Mouse (Mus musculus) embryonic facial prominence, embryonic 11.5 days (tissue): Measurements from ENCODE around the gene Olfr1295. TPM values are rescaled to one million over a fixed set of nuclear protein-coding genes. Genes with fewer than 3 reads are reported as not detected.

Experiments
- ATAC-seq: fragments of 200-750 bp; cut with Nextera tagmentation; replicated peaks from 2 replicates; pipeline ENCODE4 v1.8.0; 2017; ENCODE audit warnings: low read depth; ENCODE audit not compliant: insufficient number of reproducible peaks, low FRiP score, low TSS enrichment
- DNase-seq: peaks from one replicate; pipeline ENCODE4 v3.0.0-alpha.2; 2015; ENCODE audit warnings: low spot score
- H3K27ac ChIP-seq: fragments of 300-500 bp; sonication (generic); replicated peaks from 2 replicates; pipeline ENCODE4 v1.5.1; 2014; ENCODE audit warnings: mild to moderate bottlenecking, low read depth, low read length, control low read depth
- H3K27me3 ChIP-seq: fragments of 300-500 bp; sonication (generic); 2 replicates; pipeline ENCODE4 v1.6.1; 2014; ENCODE audit warnings: mild to moderate bottlenecking, low read length, moderate library complexity, mixed read lengths; ENCODE audit not compliant: control insufficient read depth, insufficient read depth
- H3K36me3 ChIP-seq: fragments of 300-500 bp; sonication (generic); replicated peaks from 2 replicates; pipeline ENCODE4 v1.6.1; 2014; ENCODE audit warnings: low read depth, mild to moderate bottlenecking, low read length, moderate library complexity, mixed read lengths; ENCODE audit not compliant: control insufficient read depth, insufficient read depth
- H3K4me1 ChIP-seq: fragments of 300-500 bp; sonication (generic); 2 replicates; pipeline ENCODE4 v1.6.1; 2014; ENCODE audit warnings: low read length, mixed read lengths; ENCODE audit not compliant: control insufficient read depth, insufficient read depth
- H3K4me2 ChIP-seq: fragments of 300-500 bp; sonication (generic); 2 replicates; pipeline ENCODE4 v1.6.1; 2014; ENCODE audit warnings: low read depth, mild to moderate bottlenecking, control low read depth, low read length, moderate library complexity
- H3K4me3 ChIP-seq: fragments of 300-500 bp; sonication (generic); 2 replicates; pipeline ENCODE4 v1.5.1; 2014; ENCODE audit warnings: low read depth, low read length, control low read depth
- H3K9ac ChIP-seq: fragments of 300-500 bp; sonication (generic); replicated peaks from 2 replicates; pipeline ENCODE4 v1.6.1; 2014; ENCODE audit warnings: mild to moderate bottlenecking, control low read depth, low read length
- H3K9me3 ChIP-seq: fragments of 300-500 bp; sonication (generic); replicated peaks from 2 replicates; pipeline ENCODE4 v1.6.1; 2016; ENCODE audit warnings: mild to moderate bottlenecking, low read length, inconsistent platforms, mixed read lengths; ENCODE audit not compliant: control insufficient read depth
- WGBS: fragments of 180-500 bp; shearing (Covaris S2); extraction: QIAGEN DNeasy Blood & Tissue Kit; methylation state at CpG from one replicate; pipeline ENCODE4 v1.1.7; 2014; 5-methylcytosine and 5-hydroxymethylcytosine counted together
- polyA plus RNA-seq: library from polyadenylated mRNA; unstranded; fragments of >200 nt; fragmentation: Nextera tagmentation; extraction: Ambion mirVana; gene quantifications from 2 replicates; pipeline ENCODE4 v1.2.1, GENCODE M21; 2014

Olfr1295 gene
- polyA plus RNA-seq, result not detected in 2 replicates

- Histone ChIP-seq H3K9me3 (no peaks in the 10 kb centered on the region), H3K4me1 (no peaks in the 10 kb centered on the region), H3K36me3 (no peaks in the 10 kb centered on the region), H3K4me2 (no peak within 1 kb of the TSS), H3K27ac (no peak within 1 kb of the TSS), H3K4me3 (no peak within 1 kb of the TSS), H3K9ac (no peak within 1 kb of the TSS), H3K27me3 (no peaks in the 10 kb centered on the region)
- ATAC-seq (no peak), DNase-seq (no peak)
These were observed at the start of gene Olfr1295 for GRCm38 (mm10) chr2:111569581-111569980. Olfr1295 (minus strand) TSS chr2:111569681.

- Histone ChIP-seq H3K27ac (no peak within 1 kb of the TSS), H3K4me1 (no peaks in the 10 kb centered on the region), H3K9ac (no peak within 1 kb of the TSS), H3K4me2 (no peak within 1 kb of the TSS), H3K27me3 (no peaks in the 10 kb centered on the region), H3K36me3 (no peaks in the 10 kb centered on the region), H3K4me3 (no peak within 1 kb of the TSS), H3K9me3 (no peaks in the 10 kb centered on the region)
- no peak for ATAC-seq
- WGBS, result 66% methylated on average over 1 of the region's 1 CpGs
- no peak for DNase-seq
These were observed 29.3 kb downstream of the Olfr1295 start, which contains the start of gene Olfr1294 for GRCm38 (mm10) chr2:111540191-111540590. Olfr1294 (minus strand) TSS chr2:111540291.

GRCm38 (mm10) chr2:111524903-111525302 lies 44.6 kb downstream of the Olfr1295 start, which contains the start of gene Olfr1293-ps:
Olfr1293-ps (plus strand) TSS chr2:111525203.
- DNase-seq (no peak), ATAC-seq (no peak)
- Histone ChIP-seq H3K4me2 (no peak within 1 kb of the TSS), H3K27me3 (no peaks in the 10 kb centered on the region), H3K9ac (no peak within 1 kb of the TSS), H3K4me1 (no peaks in the 10 kb centered on the region), H3K36me3 (no peaks in the 10 kb centered on the region), H3K9me3 (no peaks in the 10 kb centered on the region), H3K27ac (no peak within 1 kb of the TSS), H3K4me3 (no peak within 1 kb of the TSS)
- 85% methylated on average over 1 of the region's 1 CpGs for WGBS

GRCm38 (mm10) chr2:111517451-111517850 lies 52.0 kb downstream of the Olfr1295 start:
- H3K4me3 ChIP-seq, result no peak overlapping the region
- no peak overlapping the region for H3K4me2 ChIP-seq
- H3K4me1 ChIP-seq, result no peaks in the 10 kb centered on the region
- no peaks in the 10 kb centered on the region for H3K27me3 ChIP-seq
- no peaks in the 10 kb centered on the region for H3K36me3 ChIP-seq
- no peak for ATAC-seq
- WGBS, result 89% methylated on average over 10 of the region's 10 CpGs
- DNase-seq, result no peak
- H3K27ac ChIP-seq, result no peak overlapping the region
- H3K9ac ChIP-seq, result no peak overlapping the region
- no peaks in the 10 kb centered on the region for H3K9me3 ChIP-seq

Other genes starting within 250 kb of the Olfr1295 start
- not detected in 2 replicates for gene Olfr1281, start 243.2 kb downstream of the Olfr1295 start, polyA plus RNA-seq
- gene Olfr1282, start 233.6 kb downstream of the Olfr1295 start, polyA plus RNA-seq, result not detected in 2 replicates
- not detected in 2 replicates for gene Olfr1283, start 202.9 kb downstream of the Olfr1295 start, polyA plus RNA-seq
- gene Olfr1284, start 194.2 kb downstream of the Olfr1295 start, polyA plus RNA-seq, result not detected in 2 replicates
- not detected in 2 replicates for gene Olfr1286, start 146.6 kb downstream of the Olfr1295 start, polyA plus RNA-seq
- gene Olfr1287, start 120.5 kb downstream of the Olfr1295 start, polyA plus RNA-seq, result not detected in 2 replicates
- not detected in 2 replicates for gene Olfr1288, start 95.6 kb downstream of the Olfr1295 start, polyA plus RNA-seq
- gene Olfr1289, start 88.9 kb downstream of the Olfr1295 start, polyA plus RNA-seq, result not detected in 2 replicates
- not detected in 2 replicates for gene Olfr1290, start 75.9 kb downstream of the Olfr1295 start, polyA plus RNA-seq
- gene Olfr1291-ps1, start 72.5 kb downstream of the Olfr1295 start, polyA plus RNA-seq, result not detected in 2 replicates
- not detected in 2 replicates for gene Olfr1293-ps, start 44.5 kb downstream of the Olfr1295 start, polyA plus RNA-seq
- not detected in 2 replicates for gene Olfr1294, start 29.4 kb downstream of the Olfr1295 start, polyA plus RNA-seq
- gene Olfr1297, start 56.8 kb upstream of the Olfr1295 start, polyA plus RNA-seq, result not detected in 2 replicates
- gene Olfr1298, start 79.5 kb upstream of the Olfr1295 start, polyA plus RNA-seq, result not detected in 2 replicates
- not detected in 2 replicates for gene Olfr1299, start 91.7 kb upstream of the Olfr1295 start, polyA plus RNA-seq
- gene Olfr1301, start 181.3 kb upstream of the Olfr1295 start, polyA plus RNA-seq, result not detected in 2 replicates
- not detected in 2 replicates for gene Olfr1302, start 207.7 kb upstream of the Olfr1295 start, polyA plus RNA-seq